Comparison of ENCODE assay signal across 1 mouse cellular context in the genomic region with DNA sequence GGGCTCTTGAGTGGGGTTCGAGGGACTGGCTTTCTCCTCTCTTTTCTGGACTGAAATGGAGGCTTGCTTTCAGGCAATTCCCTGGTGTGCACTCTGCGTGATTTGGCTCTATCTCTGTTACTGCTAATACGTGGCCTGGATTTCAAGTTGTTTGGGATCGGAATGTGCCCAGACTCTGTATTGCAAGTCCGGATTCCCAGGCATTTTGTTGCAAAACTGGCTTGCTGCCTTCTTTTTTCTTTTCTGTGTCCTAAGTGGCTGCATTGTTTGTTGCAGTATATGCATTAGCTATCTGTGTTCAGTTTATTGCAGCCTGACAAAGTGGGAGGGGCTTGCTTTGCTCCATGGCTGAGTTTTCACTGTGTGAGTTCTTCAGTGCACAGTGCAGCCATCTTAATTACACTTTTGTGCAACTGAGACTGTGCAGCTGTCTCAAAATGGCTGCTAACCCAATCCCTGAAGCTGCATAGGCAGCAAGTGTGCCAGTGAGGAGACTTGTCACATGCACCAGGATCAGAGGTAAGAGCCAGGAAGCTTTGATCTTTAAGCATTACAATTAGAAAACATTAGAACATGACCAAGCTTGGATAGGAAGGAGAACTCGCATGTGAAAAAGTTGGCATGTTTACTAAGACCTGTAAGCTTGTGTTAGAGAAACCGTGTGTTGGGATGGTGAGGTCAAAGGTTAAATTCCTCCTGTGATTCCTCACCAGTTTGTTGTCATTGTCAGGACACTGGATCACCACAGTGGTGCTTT.
TF ChIP-seq lines count a peak whose summit lies in the region.

No protein-coding gene starts in this region.

TF ChIP-seq in CH12.LX, 34 proteins besides CTCF, POLR2A, EP300 and RAD21 (continued from another document):
- TF ChIP-seq KAT2A (IDR thresholded peaks at IDR 0.05; ENCODE audit: insufficient replicate concordance, low read length) (no peak), UBTF (IDR thresholded peaks at IDR 0.05; ENCODE audit: low read depth, low read length) (no peak), MAX (IDR thresholded peaks at IDR 0.05; ENCODE audit: low read length) (peak; percentile 65; the same call in 1 of the 2 replicates), USF1 (IDR thresholded peaks at IDR 0.05; ENCODE audit: low read depth, low read length) (no peak), MYC (IDR thresholded peaks at IDR 0.05; ENCODE audit: low read depth, low read length) (peak; percentile 82), MXI1 (IDR thresholded peaks at IDR 0.05; ENCODE audit: low read depth, low read length) (peak; percentile 58), TBP (conservative IDR thresholded peaks at IDR 0.05; ENCODE audit: low read depth, low read length) (peak; percentile 77)
